Mouse (Mus musculus) embryo, embryonic 10.5 days (tissue): ENCODE data around the gene Egfem1.
A peak's percentile ranks its signal among the peaks of the same experiment; 100 is the strongest.

ENCODE experiments used
- DNase-seq: peaks from one replicate; pipeline ENCODE4 v3.0.0-alpha.2; 2015; ENCODE audit warnings: low spot score

Gene Egfem1

GRCm38 (mm10) chr3:29081952-29082295 is at the start of gene Egfem1:
TSS of gene Egfem1 (plus strand) at chr3:29082023.
- no peak for DNase-seq

- no peak for DNase-seq
Observed at GRCm38 (mm10) chr3:29033107-29033506, 48.7 kb upstream of the Egfem1 start.

- peak; percentile 79 for DNase-seq
Observed at GRCm38 (mm10) chr3:29036146-29036545, 45.7 kb upstream of the Egfem1 start.

- DNase-seq = no peak
Observed at GRCm38 (mm10) chr3:29036620-29037019, 45.2 kb upstream of the Egfem1 start.

- DNase-seq = no peak
Observed at GRCm38 (mm10) chr3:29040064-29040463, 41.8 kb upstream of the Egfem1 start.

- DNase-seq = peak; percentile 24
Observed at GRCm38 (mm10) chr3:29046281-29046680, 35.5 kb upstream of the Egfem1 start.

GRCm38 (mm10) chr3:29047273-29047932 is 34.4 kb upstream of the Egfem1 start:
- DNase-seq = peak; percentile 17

GRCm38 (mm10) chr3:29063156-29063555 is 18.7 kb upstream of the Egfem1 start:
- no peak for DNase-seq

- no peak for DNase-seq
Observed at GRCm38 (mm10) chr3:29068428-29069098, 13.3 kb upstream of the Egfem1 start.

- no peak for DNase-seq
Observed at GRCm38 (mm10) chr3:29071315-29071714, 10.5 kb upstream of the Egfem1 start.

GRCm38 (mm10) chr3:29081517-29081916 is 306 bp upstream of the Egfem1 start:
- DNase-seq = peak; percentile 47

- peak; percentile 65 for DNase-seq
Observed at GRCm38 (mm10) chr3:29082296-29082995, 623 bp downstream of the Egfem1 start.

GRCm38 (mm10) chr3:29082996-29083350 is 1.1 kb downstream of the Egfem1 start:
- DNase-seq = no peak

GRCm38 (mm10) chr3:29098467-29098866 is 16.6 kb downstream of the Egfem1 start:
- DNase-seq = no peak

GRCm38 (mm10) chr3:29106016-29106723 is 24.3 kb downstream of the Egfem1 start:
- no peak for DNase-seq

- DNase-seq = no peak
Observed at GRCm38 (mm10) chr3:29107134-29107533, 25.3 kb downstream of the Egfem1 start.

GRCm38 (mm10) chr3:29110321-29110720 is 28.5 kb downstream of the Egfem1 start:
- no peak for DNase-seq

GRCm38 (mm10) chr3:29114517-29114916 is 32.7 kb downstream of the Egfem1 start:
- DNase-seq = no peak

- no peak for DNase-seq
Observed at GRCm38 (mm10) chr3:29117379-29117778, 35.6 kb downstream of the Egfem1 start.

GRCm38 (mm10) chr3:29122556-29122955 is 40.7 kb downstream of the Egfem1 start:
- no peak for DNase-seq

GRCm38 (mm10) chr3:29132054-29132931 is 50.5 kb downstream of the Egfem1 start:
- no peak for DNase-seq

GRCm38 (mm10) chr3:29134509-29134908 is 52.7 kb downstream of the Egfem1 start:
- DNase-seq = peak; percentile 21
